ENCODE assay signal across 23 mouse cellular contexts in the genomic region with DNA sequence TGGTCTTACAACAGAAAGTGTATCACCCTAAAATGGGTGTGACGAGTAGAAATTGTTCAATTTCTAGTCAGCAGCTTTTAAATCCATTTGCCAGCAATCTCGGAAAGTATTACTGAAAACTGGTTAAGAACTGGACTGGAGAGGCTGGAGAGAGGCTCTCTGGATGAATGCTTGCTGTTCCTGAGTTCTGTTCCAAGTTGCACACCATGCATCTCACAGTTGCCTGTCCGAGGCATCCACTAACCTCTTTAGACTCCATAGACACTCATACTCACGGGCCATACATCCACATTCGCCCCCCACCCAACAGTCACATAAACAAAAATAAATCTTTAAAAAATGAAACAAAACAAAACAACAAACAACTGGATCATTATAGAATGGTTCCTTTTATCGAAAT. TPM values are rescaled to one million over a fixed set of nuclear protein-coding genes. Genes with fewer than 3 reads are reported as not detected.
DNase-seq lines count a peak whose midpoint lies in the region; ATAC-seq and TF ChIP-seq lines count a peak whose summit lies in the region.
"Had no signal": no experiment of that assay in that cellular context is flagged by ENCODE, and none has a peak within 500 bp of the region (broad histone marks: within the 10 kb centered on the region; RNA-seq: fewer than 3 reads in every experiment).

No protein-coding gene starts in this region.

- H3K27me3 ChIP-seq in cerebellum, adult 2 months (ENCODE audit: control insufficient read depth, insufficient read depth, low read length): no peaks in the 10 kb centered on the region
- peaks cover 5% of the 10 kb centered on the region for H3K27me3 ChIP-seq in hindbrain, embryonic 11.5 days (ENCODE audit: control insufficient read depth, insufficient read depth, low read length)
- H3K27me3 ChIP-seq in hindbrain, embryonic 10.5 days (ENCODE audit: insufficient read depth, poor library complexity, severe bottlenecking): peaks cover 35% of the 10 kb centered on the region
- 0 out of 2 replicates have a peak, but pooled peaks cover 9% of the 10 kb centered on the region for H3K27me3 ChIP-seq in hindbrain, embryonic 14.5 days (ENCODE audit: control insufficient read depth, insufficient read depth, low read length)
- no peaks in the 10 kb centered on the region for H3K27me3 ChIP-seq in midbrain, embryonic 16.5 days (ENCODE audit: control insufficient read depth, insufficient read depth, low read depth, low read length)

- H3K9ac ChIP-seq in hindbrain, embryonic 11.5 days (ENCODE audit: low read depth, low read length): no peak overlapping the region
- no peak overlapping the region for H3K9ac ChIP-seq in hindbrain, embryonic 14.5 days
- H3K9ac ChIP-seq in midbrain, embryonic 16.5 days (ENCODE audit: low read depth, low read length): no peak overlapping the region
- H3K9ac ChIP-seq: forebrain, embryonic 13.5 days; heart, embryonic 13.5 days had no signal

- no peak for TF ChIP-seq CTCF in cerebellum, adult 2 months (IDR thresholded peaks at IDR 0.05; ENCODE audit: borderline replicate concordance, insufficient read depth, low read depth, low read length)

- H3K4me3 ChIP-seq in cerebellum, adult 2 months (replicated peaks; ENCODE audit: insufficient read depth, low read depth, low read length): no peak overlapping the region
- no peak overlapping the region for H3K4me3 ChIP-seq in hindbrain, embryonic 11.5 days (ENCODE audit: low read depth, low read length)
- no peak overlapping the region for H3K4me3 ChIP-seq in hindbrain, embryonic 10.5 days
- no peak overlapping the region for H3K4me3 ChIP-seq in hindbrain, embryonic 14.5 days (replicated peaks; ENCODE audit: low read length)
- H3K4me3 ChIP-seq in midbrain, embryonic 16.5 days (ENCODE audit: low read depth, low read length): no peak overlapping the region
- H3K4me3 ChIP-seq: erythroblast, embryonic 14.5 days; forebrain, embryonic 13.5 days; heart, adult 2 months; heart, embryonic 13.5 days had no signal

- DNase-seq in cerebellum, adult 2 months: peak; percentile 49 to 62
- no peak for DNase-seq in cerebellum, postnatal 14 days
- DNase-seq in hindbrain, embryonic 11.5 days (ENCODE audit: low spot score): peak; percentile 5
- no peak for DNase-seq in hindbrain, embryonic 10.5 days (ENCODE audit: low spot score)
- no peak for DNase-seq in hindbrain, embryonic 14.5 days (ENCODE audit: low spot score)
- no peak for DNase-seq in urinary bladder, postnatal 14 days (ENCODE audit: low spot score)
- DNase-seq in thymus, postnatal 4 days: no peak
- DNase-seq: adrenal gland, adult 8-10 months; gastrocnemius, postnatal 36 days; heart, adult 2 months; heart, postnatal 14 days; kidney, adult 2 months; right cerebral cortex, postnatal 25 days; spleen, adult 18-20 months; thymus, postnatal 14 days had no signal

- H3K4me2 ChIP-seq in hindbrain, embryonic 11.5 days (replicated peaks; ENCODE audit: low read depth, low read length): no peak overlapping the region
- 0 out of 2 replicates have a peak overlapping the region, but pooled peaks have one; percentile 15 for H3K4me2 ChIP-seq in hindbrain, embryonic 14.5 days (replicated peaks)
- H3K4me2 ChIP-seq in midbrain, embryonic 16.5 days (ENCODE audit: low read length): no peak overlapping the region
- H3K4me2 ChIP-seq: forebrain, embryonic 13.5 days; heart, embryonic 13.5 days had no signal

- H3K4me1 ChIP-seq in cerebellum, adult 2 months (ENCODE audit: control insufficient read depth, insufficient read depth, low read length): peaks cover 2% of the 10 kb centered on the region; the same call in 1 of the 2 replicates
- H3K4me1 ChIP-seq in hindbrain, embryonic 11.5 days (replicated peaks; ENCODE audit: control insufficient read depth, insufficient read depth, low read length): no peaks in the 10 kb centered on the region
- H3K4me1 ChIP-seq in hindbrain, embryonic 10.5 days (replicated peaks): peaks cover 31% of the 10 kb centered on the region
- H3K4me1 ChIP-seq in hindbrain, embryonic 14.5 days (replicated peaks; ENCODE audit: control insufficient read depth, insufficient read depth, low read length): peaks cover 45% of the 10 kb centered on the region
- peaks cover 25% of the 10 kb centered on the region for H3K4me1 ChIP-seq in midbrain, embryonic 16.5 days (ENCODE audit: control insufficient read depth, insufficient read depth, low read length)

- 20% methylated on average over 6 of the region's 6 CpGs for WGBS in cerebellum, adult 2 months
- 82% methylated on average over 6 of the region's 6 CpGs for WGBS in hindbrain, embryonic 11.5 days
- 80% methylated on average over 6 of the region's 6 CpGs for WGBS in hindbrain, embryonic 10.5 days
- WGBS in hindbrain, embryonic 14.5 days: 70% methylated on average over 6 of the region's 6 CpGs
- 69% methylated on average over 6 of the region's 6 CpGs for WGBS in midbrain, embryonic 16.5 days

- TF ChIP-seq POLR2A in cerebellum, adult 2 months (IDR thresholded peaks at IDR 0.05; ENCODE audit: borderline replicate concordance, insufficient read depth, low read length): no peak

- ATAC-seq in hindbrain, embryonic 11.5 days (ENCODE audit: low FRiP score): no peak
- no peak for ATAC-seq in hindbrain, embryonic 14.5 days (ENCODE audit: low FRiP score)
- ATAC-seq in midbrain, embryonic 16.5 days: no peak
- ATAC-seq: activated CD4-positive, CD25-positive, alpha-beta regulatory T cell, adult 4 months; forebrain, embryonic 13.5 days had no signal

- peak overlapping the region; percentile 86 for H3K27ac ChIP-seq in cerebellum, adult 2 months (ENCODE audit: insufficient read depth, low read length)
- no peak overlapping the region for H3K27ac ChIP-seq in hindbrain, embryonic 11.5 days (ENCODE audit: low read depth, low read length)
- no peak overlapping the region for H3K27ac ChIP-seq in hindbrain, embryonic 10.5 days
- peak overlapping the region; percentile 81 for H3K27ac ChIP-seq in hindbrain, embryonic 14.5 days
- H3K27ac ChIP-seq in midbrain, embryonic 16.5 days (ENCODE audit: low read length): peak overlapping the region; percentile 17; the same call in 1 of the 2 replicates
- H3K27ac ChIP-seq: forebrain, embryonic 13.5 days; heart, adult 2 months; heart, embryonic 13.5 days; kidney, postnatal 0 days; macrophage had no signal

- no peaks in the 10 kb centered on the region for H3K9me3 ChIP-seq in hindbrain, embryonic 11.5 days (ENCODE audit: control insufficient read depth, low read length)
- H3K9me3 ChIP-seq in hindbrain, embryonic 10.5 days: no peaks in the 10 kb centered on the region
- no peaks in the 10 kb centered on the region for H3K9me3 ChIP-seq in hindbrain, embryonic 14.5 days (ENCODE audit: control insufficient read depth, low read length)
- no peaks in the 10 kb centered on the region for H3K9me3 ChIP-seq in midbrain, embryonic 16.5 days (replicated peaks; ENCODE audit: control insufficient read depth, low read length, poor library complexity, severe bottlenecking)
- H3K9me3 ChIP-seq: forebrain, embryonic 13.5 days; heart, embryonic 13.5 days had no signal

- no peaks in the 10 kb centered on the region for H3K36me3 ChIP-seq in hindbrain, embryonic 11.5 days (ENCODE audit: control insufficient read depth, insufficient read depth, low read length)
- H3K36me3 ChIP-seq in hindbrain, embryonic 10.5 days: no peaks in the 10 kb centered on the region
- H3K36me3 ChIP-seq in hindbrain, embryonic 14.5 days (replicated peaks; ENCODE audit: control insufficient read depth, insufficient read depth): 0 out of 2 replicates have a peak, but pooled peaks cover 3% of the 10 kb centered on the region
- H3K36me3 ChIP-seq in midbrain, embryonic 16.5 days (ENCODE audit: control insufficient read depth, insufficient read depth, low read length): no peaks in the 10 kb centered on the region
- H3K36me3 ChIP-seq: heart, embryonic 13.5 days had no signal

RNA-seq across cellular contexts. Expression of a gene that starts 6.6 kb away (rescaled TPM):
- 45.4 and 50.6 TPM in 2 replicates for polyA plus RNA-seq in cerebellum, adult 2 months (2012; rRNA removed)
- 68.1 and 68.5 TPM in 2 replicates for polyA plus RNA-seq in hindbrain, embryonic 11.5 days (2014; fragmentation: Nextera tagmentation; extraction: Ambion mirVana)
- polyA plus RNA-seq in hindbrain, embryonic 10.5 days (2016; fragmentation: Nextera tagmentation; extraction: Ambion mirVana): 26.8 and 57.6 TPM in 2 replicates
- 131 and 149 TPM in 2 replicates for polyA plus RNA-seq in hindbrain, embryonic 14.5 days (2014; fragmentation: Nextera tagmentation; extraction: Ambion mirVana)
- 136 and 156 TPM in 2 replicates for polyA plus RNA-seq in midbrain, embryonic 16.5 days (2015; fragmentation: Nextera tagmentation; extraction: Ambion mirVana)
- polyA plus RNA-seq: erythroblast, embryonic 14.5 days; liver, adult 2 months; macrophage had no signal

Comparison
In these comparisons a context has a peak if more than half of its experiments do, and no peak if none do; other contexts are left out.
1. DNase-seq: peak in cerebellum, adult 2 months (2 of 2) and hindbrain, embryonic 11.5 days (single experiment); none in cerebellum, postnatal 14 days (0 of 2), hindbrain, embryonic 10.5 days (single experiment), hindbrain, embryonic 14.5 days (single experiment), urinary bladder, postnatal 14 days (single experiment) and thymus, postnatal 4 days (single experiment).
2. H3K27ac ChIP-seq: peak in cerebellum, adult 2 months (single experiment), hindbrain, embryonic 14.5 days (single experiment) and midbrain, embryonic 16.5 days (single experiment); none in hindbrain, embryonic 11.5 days (single experiment) and hindbrain, embryonic 10.5 days (single experiment).